26 mouse cellular contexts compared by ENCODE assay signal in genomic region chr17:47246605-47247004, GRCm38 (mm10).
A peak's percentile ranks its signal among the peaks of the same experiment; 100 is the strongest.
DNase-seq lines count a peak whose midpoint lies in the region; ATAC-seq and TF ChIP-seq lines count a peak whose summit lies in the region.
"Had no signal": no experiment of that assay in that cellular context is flagged by ENCODE, and none has a peak within 500 bp of the region (broad histone marks: within the 10 kb centered on the region; RNA-seq: fewer than 3 reads in every experiment).

No protein-coding gene starts in this region.

- no peak for TF ChIP-seq POLR2A in liver, adult 2 months (IDR thresholded peaks at IDR 0.05; ENCODE audit: extremely low read depth, insufficient read depth, low read length)

- H3K36me3 ChIP-seq in hindbrain, embryonic 11.5 days (ENCODE audit: control insufficient read depth, insufficient read depth, low read length), result no peaks in the 10 kb centered on the region
- no peaks in the 10 kb centered on the region for H3K36me3 ChIP-seq in hindbrain, postnatal 0 days (ENCODE audit: insufficient read depth, low read length)
- H3K36me3 ChIP-seq in liver, adult 2 months (ENCODE audit: control insufficient read depth, insufficient read depth, low read length), result no peaks in the 10 kb centered on the region
- H3K36me3 ChIP-seq in liver, embryonic 11.5 days (ENCODE audit: control insufficient read depth, insufficient read depth, low read length), result no peaks in the 10 kb centered on the region
- no peaks in the 10 kb centered on the region for H3K36me3 ChIP-seq in liver, postnatal 0 days (replicated peaks; ENCODE audit: insufficient read depth, low read length)
- H3K36me3 ChIP-seq: forebrain, embryonic 15.5 days; G1E had no signal

- no peaks in the 10 kb centered on the region for H3K9me3 ChIP-seq in hindbrain, embryonic 11.5 days (ENCODE audit: control insufficient read depth, low read length)
- H3K9me3 ChIP-seq in hindbrain, postnatal 0 days (ENCODE audit: low read length), result no peaks in the 10 kb centered on the region
- H3K9me3 ChIP-seq in liver, embryonic 11.5 days (ENCODE audit: control insufficient read depth, low read length), result no peaks in the 10 kb centered on the region; the same call in 1 of the 2 replicates
- H3K9me3 ChIP-seq in liver, postnatal 0 days (ENCODE audit: low read length), result no peaks in the 10 kb centered on the region
- H3K9me3 ChIP-seq: embryonic facial prominence, embryonic 10.5 days; embryonic facial prominence, embryonic 12.5 days; forebrain, embryonic 13.5 days; forebrain, embryonic 15.5 days; G1E had no signal

- no peak overlapping the region for H3K4me3 ChIP-seq in hindbrain, embryonic 11.5 days (ENCODE audit: low read depth, low read length)
- H3K4me3 ChIP-seq in hindbrain, postnatal 0 days (ENCODE audit: low read length), result no peak overlapping the region
- no peak overlapping the region for H3K4me3 ChIP-seq in liver, adult 2 months (ENCODE audit: insufficient read depth, low read depth, low read length)
- H3K4me3 ChIP-seq in liver, embryonic 11.5 days (ENCODE audit: low read depth, low read length), result no peak overlapping the region
- H3K4me3 ChIP-seq in liver, postnatal 0 days (ENCODE audit: low read depth, low read length), result no peak overlapping the region
- H3K4me3 ChIP-seq: embryonic facial prominence, embryonic 10.5 days; embryonic facial prominence, embryonic 12.5 days; forebrain, embryonic 13.5 days; forebrain, embryonic 15.5 days had no signal

- peak; percentile 36 to 66 for DNase-seq in adrenal gland, adult (ENCODE audit: inconsistent age in 2 of 2, low spot score in 1 of 2)
- no peak for DNase-seq in adrenal gland, postnatal 4 days (ENCODE audit: low spot score in 2 of 2)
- DNase-seq in hindbrain, embryonic 11.5 days (ENCODE audit: low spot score), result peak; percentile 7
- no peak for DNase-seq in hindbrain, postnatal 0 days (ENCODE audit: low spot score)
- peak; percentile 74 for DNase-seq in liver, adult 2 months (ENCODE audit: extremely low read depth, low read depth, low spot score)
- DNase-seq in liver, embryonic 11.5 days (ENCODE audit: low spot score), result no peak
- peak; percentile 42 for DNase-seq in liver, postnatal 0 days
- DNase-seq in liver, result no peak
- DNase-seq: adrenal gland, postnatal 10 days; adrenal gland, postnatal 25 days; B cell, adult 2 months; cerebellum, adult 11-12 months; cerebellum, adult 2 months; cerebellum, adult 9-10 months; cerebellum, postnatal 10 days; cerebellum, postnatal 25 days; forebrain, postnatal 0 days had no signal

- H3K27ac ChIP-seq in hindbrain, embryonic 11.5 days (ENCODE audit: low read depth, low read length), result no peak overlapping the region
- H3K27ac ChIP-seq in hindbrain, postnatal 0 days, result no peak overlapping the region
- H3K27ac ChIP-seq in liver, adult 2 months (replicated peaks; ENCODE audit: insufficient read depth, low read depth, low read length), result peak overlapping the region; percentile 42; the same call in 1 of the 2 replicates
- no peak overlapping the region for H3K27ac ChIP-seq in liver, embryonic 11.5 days (ENCODE audit: low read depth, low read length)
- peak overlapping the region; percentile 58; the same call in 1 of the 2 replicates for H3K27ac ChIP-seq in liver, postnatal 0 days (ENCODE audit: low read depth)
- H3K27ac ChIP-seq: embryonic facial prominence, embryonic 10.5 days; embryonic facial prominence, embryonic 12.5 days; forebrain, embryonic 13.5 days; forebrain, embryonic 15.5 days had no signal

- no peak for TF ChIP-seq CTCF in hindbrain, postnatal 0 days (IDR thresholded peaks at IDR 0.05; ENCODE audit: low read depth)
- no peak for TF ChIP-seq CTCF in liver, adult 2 months (IDR thresholded peaks at IDR 0.05; ENCODE audit: low read depth, low read length)
- no peak for TF ChIP-seq CTCF in liver, postnatal 0 days (IDR thresholded peaks at IDR 0.05; ENCODE audit: low read depth)

- 84% methylated on average over 8 of the region's 8 CpGs for WGBS in hindbrain, embryonic 11.5 days
- 90% methylated on average over 8 of the region's 8 CpGs for WGBS in hindbrain, postnatal 0 days
- 24% methylated on average over 8 of the region's 8 CpGs for WGBS in liver, adult 2 months
- WGBS in liver, embryonic 11.5 days, result 85% methylated on average over 8 of the region's 8 CpGs
- WGBS in liver, postnatal 0 days (ENCODE audit: insufficient replicate concordance), result 68% methylated on average over 8 of the region's 8 CpGs

- no peak for TF ChIP-seq EP300 in liver, postnatal 0 days (IDR thresholded peaks at IDR 0.05; ENCODE audit: low read depth)

- H3K4me2 ChIP-seq in hindbrain, embryonic 11.5 days (replicated peaks; ENCODE audit: low read depth, low read length), result no peak overlapping the region
- H3K4me2 ChIP-seq in hindbrain, postnatal 0 days (ENCODE audit: low read depth, low read length), result no peak overlapping the region
- H3K4me2 ChIP-seq in liver, embryonic 11.5 days, result no peak overlapping the region
- no peak overlapping the region for H3K4me2 ChIP-seq in liver, postnatal 0 days (ENCODE audit: low read depth, low read length)
- H3K4me2 ChIP-seq: embryonic facial prominence, embryonic 12.5 days; forebrain, embryonic 13.5 days; forebrain, embryonic 15.5 days had no signal

- no peaks in the 10 kb centered on the region for H3K27me3 ChIP-seq in hindbrain, embryonic 11.5 days (ENCODE audit: control insufficient read depth, insufficient read depth, low read length)
- H3K27me3 ChIP-seq in hindbrain, postnatal 0 days (ENCODE audit: insufficient read depth, low read length), result no peaks in the 10 kb centered on the region
- no peaks in the 10 kb centered on the region for H3K27me3 ChIP-seq in liver, adult 2 months (ENCODE audit: control insufficient read depth, insufficient read depth, low read length)
- H3K27me3 ChIP-seq in liver, embryonic 11.5 days (replicated peaks; ENCODE audit: control insufficient read depth, insufficient read depth, low read length), result no peaks in the 10 kb centered on the region
- no peaks in the 10 kb centered on the region for H3K27me3 ChIP-seq in liver, postnatal 0 days (ENCODE audit: insufficient read depth, low read length)
- H3K27me3 ChIP-seq: CH12.LX; embryonic facial prominence, embryonic 12.5 days; forebrain, embryonic 13.5 days; forebrain, embryonic 15.5 days; Patski had no signal

- no peaks in the 10 kb centered on the region for H3K79me2 ChIP-seq in liver, adult 2 months (ENCODE audit: control insufficient read depth, insufficient read depth, low read length)

- H3K4me1 ChIP-seq in hindbrain, embryonic 11.5 days (replicated peaks; ENCODE audit: control insufficient read depth, insufficient read depth, low read length), result no peaks in the 10 kb centered on the region
- H3K4me1 ChIP-seq in hindbrain, postnatal 0 days (ENCODE audit: insufficient read depth, low read length), result peaks cover 10% of the 10 kb centered on the region; the same call in 1 of the 2 replicates
- peaks cover 7% of the 10 kb centered on the region; the same call in 1 of the 2 replicates for H3K4me1 ChIP-seq in liver, adult 2 months (ENCODE audit: control insufficient read depth, insufficient read depth, low read length)
- no peaks in the 10 kb centered on the region for H3K4me1 ChIP-seq in liver, embryonic 11.5 days (replicated peaks; ENCODE audit: control insufficient read depth, insufficient read depth, low read length)
- no peaks in the 10 kb centered on the region for H3K4me1 ChIP-seq in liver, postnatal 0 days (ENCODE audit: insufficient read depth)
- H3K4me1 ChIP-seq: forebrain, embryonic 13.5 days; forebrain, embryonic 15.5 days had no signal

- H3K9ac ChIP-seq in hindbrain, embryonic 11.5 days (ENCODE audit: low read depth, low read length), result no peak overlapping the region
- H3K9ac ChIP-seq in hindbrain, postnatal 0 days (replicated peaks; ENCODE audit: low read length), result no peak overlapping the region
- no peak overlapping the region for H3K9ac ChIP-seq in liver, adult 2 months (ENCODE audit: low read depth, low read length)
- no peak overlapping the region for H3K9ac ChIP-seq in liver, embryonic 11.5 days (ENCODE audit: low read depth, low read length)
- no peak overlapping the region for H3K9ac ChIP-seq in liver, postnatal 0 days (replicated peaks)
- H3K9ac ChIP-seq: embryonic facial prominence, embryonic 12.5 days; forebrain, embryonic 13.5 days; forebrain, embryonic 15.5 days; forebrain, postnatal 0 days had no signal

- no peak for ATAC-seq in hindbrain, embryonic 11.5 days (ENCODE audit: low FRiP score)
- ATAC-seq in hindbrain, postnatal 0 days, result no peak
- ATAC-seq in liver, embryonic 11.5 days (replicated peaks; ENCODE audit: low FRiP score), result no peak
- ATAC-seq in liver, postnatal 0 days, result peak; percentile 92
- ATAC-seq: activated CD4-positive, CD25-positive, alpha-beta regulatory T cell, adult 4 months; CD4-positive, CD25-positive, alpha-beta regulatory T cell, adult 4 months; forebrain, embryonic 13.5 days; forebrain, embryonic 15.5 days; forebrain, postnatal 0 days; Patski had no signal

Comparison
In these comparisons a context has a peak if more than half of its experiments do, and no peak if none do; other contexts are left out.
1. DNase-seq: peak in adrenal gland, adult (2 of 2), hindbrain, embryonic 11.5 days (single experiment), liver, adult 2 months (single experiment) and liver, postnatal 0 days (single experiment); none in adrenal gland, postnatal 4 days (0 of 2), hindbrain, postnatal 0 days (single experiment), liver, embryonic 11.5 days (single experiment) and liver (single experiment).
2. H3K27ac ChIP-seq: peak in liver, adult 2 months (single experiment) and liver, postnatal 0 days (single experiment); none in hindbrain, embryonic 11.5 days (single experiment), hindbrain, postnatal 0 days (single experiment) and liver, embryonic 11.5 days (single experiment).